ENCODE assay signal across 27 mouse cellular contexts in the genomic region with DNA sequence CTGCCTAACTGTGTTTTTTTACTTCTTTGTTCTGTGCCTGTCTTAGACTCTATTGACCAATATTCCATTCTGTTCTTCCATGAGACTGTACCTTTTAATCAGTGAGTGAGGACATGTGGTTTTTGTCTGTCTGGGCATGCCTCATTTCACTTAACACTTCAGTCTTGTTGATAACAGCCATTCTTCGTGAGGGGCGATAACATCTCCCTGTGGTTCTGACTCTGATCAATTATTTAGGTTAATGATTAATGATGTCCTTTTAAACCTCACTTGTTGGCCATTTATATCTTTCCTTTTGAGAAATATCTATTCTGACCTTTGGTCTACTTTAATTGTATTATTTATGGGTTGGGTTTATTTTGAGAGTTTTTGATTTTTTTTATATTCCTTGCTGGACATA.
DNase-seq lines count a peak whose midpoint lies in the region; ATAC-seq and TF ChIP-seq lines count a peak whose summit lies in the region.
"Had no signal": no experiment of that assay in that cellular context is flagged by ENCODE, and none has a peak within 500 bp of the region (broad histone marks: within the 10 kb centered on the region; RNA-seq: fewer than 3 reads in every experiment).

No protein-coding gene starts in this region.

- 13% methylated on average over 2 of the region's 2 CpGs for WGBS in liver, adult 2 months
- WGBS in liver, embryonic 11.5 days, result 47% methylated on average over 2 of the region's 2 CpGs
- WGBS in intestine, embryonic 14.5 days, result 61% methylated on average over 2 of the region's 2 CpGs
- WGBS in intestine, embryonic 15.5 days, result 57% methylated on average over 2 of the region's 2 CpGs

- no peak overlapping the region for H3K27ac ChIP-seq in liver, adult 2 months (replicated peaks; ENCODE audit: insufficient read depth, low read depth, low read length)
- H3K27ac ChIP-seq in liver, embryonic 11.5 days (ENCODE audit: low read depth, low read length), result no peak overlapping the region
- no peak overlapping the region for H3K27ac ChIP-seq in intestine, embryonic 14.5 days (ENCODE audit: low read depth)
- no peak overlapping the region for H3K27ac ChIP-seq in intestine, embryonic 15.5 days
- H3K27ac ChIP-seq: embryonic facial prominence, embryonic 12.5 days; embryonic facial prominence, embryonic 15.5 days; gastrocnemius, adult 2 months; heart, embryonic 15.5 days; hindbrain, embryonic 10.5 days; hindbrain, embryonic 13.5 days had no signal

- no peaks in the 10 kb centered on the region for H3K27me3 ChIP-seq in liver, adult 2 months (ENCODE audit: control insufficient read depth, insufficient read depth, low read length)
- no peaks in the 10 kb centered on the region for H3K27me3 ChIP-seq in liver, embryonic 11.5 days (replicated peaks; ENCODE audit: control insufficient read depth, insufficient read depth, low read length)
- H3K27me3 ChIP-seq in intestine, embryonic 14.5 days (replicated peaks; ENCODE audit: control insufficient read depth, insufficient read depth, low read length), result no peaks in the 10 kb centered on the region
- no peaks in the 10 kb centered on the region for H3K27me3 ChIP-seq in intestine, embryonic 15.5 days (replicated peaks)
- H3K27me3 ChIP-seq: embryonic facial prominence, embryonic 12.5 days; embryonic facial prominence, embryonic 15.5 days; heart, embryonic 12.5 days; heart, embryonic 15.5 days; hindbrain, embryonic 13.5 days had no signal

- no peak overlapping the region for H3K9ac ChIP-seq in liver, adult 2 months (ENCODE audit: low read depth, low read length)
- no peak overlapping the region for H3K9ac ChIP-seq in liver, embryonic 11.5 days (ENCODE audit: low read depth, low read length)
- H3K9ac ChIP-seq in intestine, embryonic 14.5 days (ENCODE audit: low read length), result no peak overlapping the region
- no peak overlapping the region for H3K9ac ChIP-seq in intestine, embryonic 15.5 days
- H3K9ac ChIP-seq: embryonic facial prominence, embryonic 12.5 days; embryonic facial prominence, embryonic 15.5 days; forebrain, postnatal 0 days; heart, embryonic 12.5 days; heart, embryonic 15.5 days; hindbrain, embryonic 13.5 days had no signal

- H3K4me3 ChIP-seq in liver, adult 2 months (ENCODE audit: insufficient read depth, low read depth, low read length), result no peak overlapping the region
- H3K4me3 ChIP-seq in liver, embryonic 11.5 days (ENCODE audit: low read depth, low read length), result no peak overlapping the region
- H3K4me3 ChIP-seq in intestine, embryonic 14.5 days (ENCODE audit: low read depth, low read length), result no peak overlapping the region
- no peak overlapping the region for H3K4me3 ChIP-seq in intestine, embryonic 15.5 days (replicated peaks)
- H3K4me3 ChIP-seq: embryonic facial prominence, embryonic 12.5 days; embryonic facial prominence, embryonic 15.5 days; gastrocnemius, adult 2 months; heart, embryonic 12.5 days; heart, embryonic 15.5 days; hindbrain, embryonic 10.5 days; hindbrain, embryonic 13.5 days had no signal

- H3K36me3 ChIP-seq in liver, adult 2 months (ENCODE audit: control insufficient read depth, insufficient read depth, low read length), result no peaks in the 10 kb centered on the region
- H3K36me3 ChIP-seq in liver, embryonic 11.5 days (ENCODE audit: control insufficient read depth, insufficient read depth, low read length), result no peaks in the 10 kb centered on the region
- no peaks in the 10 kb centered on the region for H3K36me3 ChIP-seq in intestine, embryonic 14.5 days (ENCODE audit: control insufficient read depth, insufficient read depth, low read length)
- H3K36me3 ChIP-seq in intestine, embryonic 15.5 days, result no peaks in the 10 kb centered on the region
- H3K36me3 ChIP-seq: embryonic facial prominence, embryonic 12.5 days; embryonic facial prominence, embryonic 15.5 days; heart, embryonic 12.5 days; heart, embryonic 15.5 days; hindbrain, embryonic 10.5 days; hindbrain, embryonic 13.5 days had no signal

- H3K79me2 ChIP-seq in liver, adult 2 months (ENCODE audit: control insufficient read depth, insufficient read depth, low read length), result no peaks in the 10 kb centered on the region

- ATAC-seq in liver, embryonic 11.5 days (replicated peaks; ENCODE audit: low FRiP score), result no peak
- ATAC-seq in intestine, embryonic 14.5 days (replicated peaks; ENCODE audit: low FRiP score, low TSS enrichment, low read depth), result peak; percentile 66; the same call in 1 of the 2 replicates
- peak; percentile 96 for ATAC-seq in intestine, embryonic 15.5 days
- ATAC-seq: CD4-positive, CD25-positive, alpha-beta regulatory T cell, adult 4 months; forebrain, embryonic 14.5 days; forebrain, postnatal 0 days; hindbrain, embryonic 16.5 days had no signal

- peaks cover 2% of the 10 kb centered on the region; the same call in 1 of the 2 replicates for H3K4me1 ChIP-seq in liver, adult 2 months (ENCODE audit: control insufficient read depth, insufficient read depth, low read length)
- no peaks in the 10 kb centered on the region for H3K4me1 ChIP-seq in liver, embryonic 11.5 days (replicated peaks; ENCODE audit: control insufficient read depth, insufficient read depth, low read length)
- no peaks in the 10 kb centered on the region for H3K4me1 ChIP-seq in intestine, embryonic 14.5 days (replicated peaks; ENCODE audit: control insufficient read depth, insufficient read depth, low read length)
- no peaks in the 10 kb centered on the region for H3K4me1 ChIP-seq in intestine, embryonic 15.5 days (replicated peaks)
- H3K4me1 ChIP-seq: embryonic facial prominence, embryonic 12.5 days; embryonic facial prominence, embryonic 15.5 days; heart, embryonic 12.5 days; heart, embryonic 15.5 days; hindbrain, embryonic 10.5 days; hindbrain, embryonic 13.5 days had no signal

- peak; percentile 83 for DNase-seq in liver, adult 2 months (ENCODE audit: extremely low read depth, low read depth, low spot score)
- DNase-seq in liver, embryonic 11.5 days (ENCODE audit: low spot score), result no peak
- no peak for DNase-seq in intestine, embryonic 14.5 days (ENCODE audit: low spot score)
- DNase-seq in mesoderm, embryonic 11.5 days (ENCODE audit: low read depth, low spot score), result peak; percentile 2
- DNase-seq in kidney, adult 11 months, result no peak
- DNase-seq: adrenal gland, adult 2 months; adrenal gland, postnatal 14 days; cerebellum, adult 11 months; cerebellum, adult 8-10 months; cerebellum, postnatal 10 days; cerebellum, postnatal 36 days; forebrain, postnatal 0 days; gastrocnemius, adult 2 months; gastrocnemius, postnatal 14 days; heart, adult 18-20 months; heart, postnatal 10 days; heart, postnatal 36 days had no signal

- no peak for TF ChIP-seq CTCF in liver, adult 2 months (IDR thresholded peaks at IDR 0.05; ENCODE audit: low read depth, low read length)

- no peaks in the 10 kb centered on the region for H3K9me3 ChIP-seq in liver, embryonic 11.5 days (ENCODE audit: control insufficient read depth, low read length)
- H3K9me3 ChIP-seq in intestine, embryonic 14.5 days (ENCODE audit: control insufficient read depth, low read length), result no peaks in the 10 kb centered on the region
- no peaks in the 10 kb centered on the region for H3K9me3 ChIP-seq in intestine, embryonic 15.5 days
- H3K9me3 ChIP-seq: embryonic facial prominence, embryonic 12.5 days; embryonic facial prominence, embryonic 15.5 days; heart, embryonic 15.5 days; hindbrain, embryonic 13.5 days had no signal

- no peak for TF ChIP-seq POLR2A in liver, adult 2 months (IDR thresholded peaks at IDR 0.05; ENCODE audit: extremely low read depth, insufficient read depth, low read length)

- H3K4me2 ChIP-seq in liver, embryonic 11.5 days, result no peak overlapping the region
- H3K4me2 ChIP-seq in intestine, embryonic 14.5 days (ENCODE audit: low read length), result no peak overlapping the region
- no peak overlapping the region for H3K4me2 ChIP-seq in intestine, embryonic 15.5 days (replicated peaks)
- H3K4me2 ChIP-seq: embryonic facial prominence, embryonic 12.5 days; embryonic facial prominence, embryonic 15.5 days; heart, embryonic 12.5 days; heart, embryonic 15.5 days; hindbrain, embryonic 13.5 days had no signal

Comparison
In these comparisons a context has a peak if more than half of its experiments do, and no peak if none do; other contexts are left out.
1. DNase-seq: peak in liver, adult 2 months (single experiment) and mesoderm, embryonic 11.5 days (single experiment); none in liver, embryonic 11.5 days (single experiment), intestine, embryonic 14.5 days (single experiment) and kidney, adult 11 months (single experiment).